Mouse (Mus musculus): Measurements from ENCODE around the gene Flnb.

Flnb gene

DNA sequence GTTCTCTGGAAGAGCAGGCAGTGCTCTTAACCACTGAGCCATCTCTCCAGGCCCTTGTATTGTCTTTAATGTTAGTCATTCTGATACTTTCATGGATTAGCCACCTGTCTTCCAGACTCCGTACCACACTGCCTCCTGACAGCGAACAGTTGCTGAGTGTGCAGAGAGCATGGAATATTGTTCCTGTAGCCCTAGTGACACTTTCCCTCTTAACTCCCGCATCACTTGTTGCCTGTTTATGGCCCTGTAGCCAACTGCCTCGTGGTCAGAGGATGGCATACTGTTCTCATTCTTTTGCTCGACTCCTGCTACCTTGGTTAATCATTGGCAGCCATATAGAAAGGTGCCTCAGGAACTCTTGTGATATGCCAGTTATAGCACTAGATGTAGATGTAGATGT is 45.4 kb downstream of the Flnb start:
- no peak for DNase-seq

GRCm38 (mm10) chr14:7863871-7864505 is 46.2 kb downstream of the Flnb start:
- peak; percentile 24 to 34 for DNase-seq

- no peak for DNase-seq
These were observed 46.7 kb downstream of the Flnb start for GRCm38 (mm10) chr14:7864506-7864899.

- no peak for DNase-seq
These were observed 49.5 kb downstream of the Flnb start for GRCm38 (mm10) chr14:7867224-7867623.

- DNase-seq: no peak
These were observed 50.1 kb downstream of the Flnb start for GRCm38 (mm10) chr14:7867841-7868240.

- DNase-seq: no peak
These were observed 52.0 kb downstream of the Flnb start for GRCm38 (mm10) chr14:7869796-7870195.

GRCm38 (mm10) chr14:7873552-7873951 is 55.8 kb downstream of the Flnb start:
- DNase-seq: no peak

- DNase-seq: no peak
These were observed 56.7 kb downstream of the Flnb start for GRCm38 (mm10) chr14:7874495-7874894.

- DNase-seq: no peak
These were observed 60.2 kb downstream of the Flnb start for GRCm38 (mm10) chr14:7877957-7878356.

- no peak for DNase-seq
These were observed 62.6 kb downstream of the Flnb start for GRCm38 (mm10) chr14:7880389-7880788.

GRCm38 (mm10) chr14:7881533-7881932 is 63.8 kb downstream of the Flnb start:
- no peak for DNase-seq

GRCm38 (mm10) chr14:7882050-7882449 is 64.3 kb downstream of the Flnb start:
- no peak for DNase-seq

- no peak for DNase-seq
These were observed 66.4 kb downstream of the Flnb start for GRCm38 (mm10) chr14:7884158-7884557.

DNA sequence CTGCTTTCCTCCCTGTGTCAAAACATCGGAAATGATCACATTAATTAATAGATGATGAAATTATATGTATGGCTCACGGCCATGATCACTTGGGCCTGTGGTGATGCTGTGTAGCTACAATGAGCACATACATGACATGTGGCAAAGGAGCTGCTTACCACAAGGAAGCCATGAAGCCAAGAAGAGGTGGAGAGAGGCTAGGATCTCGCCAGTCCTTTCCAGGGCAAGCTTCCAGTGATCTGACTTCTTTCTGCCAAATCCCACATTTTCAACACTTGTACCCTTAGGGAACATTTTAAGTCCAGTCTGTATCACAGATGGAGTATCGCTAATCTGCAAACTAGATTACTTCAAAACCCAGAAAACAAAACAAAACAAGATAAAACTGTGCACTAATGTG is 67.1 kb downstream of the Flnb start:
- no peak for DNase-seq

- no peak for DNase-seq
These were observed 67.8 kb downstream of the Flnb start for GRCm38 (mm10) chr14:7885540-7885939.

DNA sequence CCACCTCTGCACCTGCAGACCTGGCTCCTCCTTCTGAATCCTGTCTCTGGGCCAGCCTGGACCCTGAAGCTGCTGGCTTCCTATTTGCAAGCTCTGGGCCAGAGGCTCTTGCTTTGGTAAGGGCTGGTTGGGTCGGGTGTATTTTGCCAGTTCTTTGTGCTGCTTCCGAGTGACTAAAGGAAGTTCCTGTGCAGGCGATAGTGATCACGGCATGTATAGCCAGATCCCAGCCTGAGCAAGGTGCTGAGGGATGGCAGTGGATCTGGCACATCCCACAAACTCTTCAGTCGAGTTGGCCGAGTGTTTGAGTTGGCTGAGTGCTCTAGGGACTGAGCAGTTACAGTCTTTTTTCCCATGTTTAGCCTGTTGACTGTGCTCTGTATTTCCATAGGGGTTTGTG is 68.3 kb downstream of the Flnb start:
- DNase-seq: no peak

DNA sequence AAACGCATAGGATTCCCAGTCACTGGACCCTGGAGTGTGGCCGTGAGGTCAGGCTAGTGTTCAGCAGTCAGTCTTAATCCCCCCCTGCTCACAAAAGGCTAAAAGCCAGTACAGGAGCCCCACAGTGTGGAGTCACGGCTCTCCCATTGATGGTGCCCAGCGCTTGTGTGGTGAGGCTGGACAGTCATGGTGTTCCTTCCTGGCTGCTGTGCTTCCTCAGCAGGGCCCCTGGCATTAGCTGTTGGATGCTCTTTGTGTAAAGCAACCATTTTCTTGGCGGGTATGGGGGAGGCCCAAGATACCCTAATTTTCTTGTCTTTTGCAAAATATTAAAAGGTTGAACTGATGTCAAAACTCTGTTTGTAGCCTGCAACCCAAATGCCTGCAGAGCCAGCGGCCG is 69.4 kb downstream of the Flnb start:
- no peak for DNase-seq

- no peak for DNase-seq
These were observed 70.5 kb downstream of the Flnb start for GRCm38 (mm10) chr14:7888294-7888693.

DNA sequence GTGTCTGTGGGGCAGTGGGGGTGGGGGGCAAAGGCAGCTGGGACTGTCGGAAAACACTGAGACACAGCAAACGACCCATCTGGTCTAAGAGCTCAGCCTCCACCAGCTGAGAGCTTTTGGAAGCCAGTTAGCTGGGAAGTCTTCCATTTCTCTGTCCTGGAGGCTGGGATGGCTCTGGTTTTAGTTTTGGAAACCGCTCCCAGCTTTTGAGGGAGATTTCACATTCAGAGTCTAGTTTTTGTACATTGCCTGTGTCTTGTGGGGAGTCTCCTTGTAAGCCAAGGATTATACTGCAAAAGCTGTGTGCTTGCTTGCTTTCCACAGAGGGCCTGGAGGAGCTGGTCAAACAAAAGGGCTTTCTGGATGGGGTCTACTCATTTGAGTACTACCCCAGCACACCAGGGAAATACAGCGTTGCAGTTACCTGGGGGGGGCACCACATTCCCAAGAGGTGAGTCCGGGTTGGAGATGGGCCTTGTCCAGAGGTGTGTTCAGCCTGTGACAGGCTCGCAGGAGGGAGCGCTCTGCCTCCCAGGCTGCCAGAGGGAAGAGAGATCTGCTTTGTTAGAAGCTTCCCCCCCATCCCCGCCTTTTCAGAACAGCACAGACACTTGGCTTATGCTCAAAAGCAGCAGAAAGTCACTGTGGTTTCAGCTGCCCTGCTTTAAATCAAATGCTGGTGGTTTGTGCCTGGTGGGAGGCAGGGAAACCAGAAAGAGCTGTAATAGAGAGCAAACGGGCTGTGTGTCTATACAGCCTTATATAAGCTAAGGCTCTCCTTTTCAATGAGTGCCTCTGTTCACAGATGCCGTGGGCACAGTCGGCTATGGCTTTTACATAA is 71.3 kb downstream of the Flnb start:
- DNase-seq: peak; percentile 47 to 65

- DNase-seq: no peak
These were observed 72.1 kb downstream of the Flnb start for GRCm38 (mm10) chr14:7889834-7890233.

- DNase-seq: no peak
These were observed 73.6 kb downstream of the Flnb start for GRCm38 (mm10) chr14:7891401-7891800.

- peak in 1 of 2 experiments; percentile 44 for DNase-seq
These were observed 78.4 kb downstream of the Flnb start for GRCm38 (mm10) chr14:7896126-7896525.

DNA sequence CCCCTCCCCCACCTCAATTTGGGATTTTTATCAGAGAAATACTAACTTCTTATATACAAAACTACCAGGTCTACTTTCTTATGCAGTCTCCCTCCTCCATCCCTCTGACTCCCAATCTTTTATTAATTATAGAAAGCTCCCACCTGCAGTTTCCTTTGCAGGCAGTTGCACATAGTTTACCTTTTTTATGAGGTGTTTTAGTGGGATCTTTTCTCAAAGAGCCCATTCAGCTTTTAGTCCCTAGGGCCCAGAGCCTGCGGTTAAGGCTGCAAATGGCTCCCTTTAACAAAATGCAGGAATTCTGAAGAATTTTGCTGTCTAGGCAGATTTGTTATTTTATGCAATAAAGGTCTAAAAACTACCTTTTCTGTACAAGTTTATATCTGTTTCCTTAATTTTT is 78.9 kb downstream of the Flnb start:
- no peak for DNase-seq

DNA sequence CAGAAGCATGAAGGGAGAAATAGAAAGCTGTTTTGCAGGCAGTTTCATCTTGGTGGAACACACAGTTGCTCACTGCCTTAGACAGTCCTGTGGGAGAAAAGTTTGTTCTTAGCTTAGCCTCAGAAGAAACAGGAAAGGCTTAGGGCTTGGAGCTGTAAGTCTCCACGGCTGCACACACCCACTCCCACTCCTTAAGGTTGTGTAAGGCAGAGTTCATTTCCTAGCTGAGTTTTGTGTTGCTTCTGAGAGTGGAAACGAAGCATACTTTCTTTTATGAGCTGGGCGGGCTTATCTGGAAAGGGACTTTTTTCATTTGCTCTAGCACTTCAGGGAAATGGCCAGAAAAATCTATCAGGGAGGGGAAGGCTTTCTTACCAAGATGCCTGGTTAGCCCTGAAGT is 82.2 kb downstream of the Flnb start:
- DNase-seq: peak; percentile 33 to 54

Measured in kidney, postnatal 4 days (tissue).